In genomic region chr5:33959382-33959781, GRCm38 (mm10) we compare ENCODE assay signal across 20 mouse cellular contexts. TPM values are rescaled to one million over a fixed set of nuclear protein-coding genes. Genes with fewer than 3 reads are reported as not detected.
DNase-seq lines count a peak whose midpoint lies in the region; ATAC-seq and TF ChIP-seq lines count a peak whose summit lies in the region.
"Had no signal": no experiment of that assay in that cellular context is flagged by ENCODE, and none has a peak within 500 bp of the region (broad histone marks: within the 10 kb centered on the region; RNA-seq: fewer than 3 reads in every experiment).

No protein-coding gene starts in this region.

- H3K9ac ChIP-seq in heart, embryonic 11.5 days (ENCODE audit: low read depth, low read length) = no peak overlapping the region
- no peak overlapping the region for H3K9ac ChIP-seq in heart, embryonic 15.5 days
- no peak overlapping the region for H3K9ac ChIP-seq in heart, postnatal 0 days (replicated peaks; ENCODE audit: low read depth, low read length)
- H3K9ac ChIP-seq: forebrain, embryonic 13.5 days; forebrain, postnatal 0 days; hindbrain, embryonic 13.5 days had no signal

- H3K4me2 ChIP-seq in heart, embryonic 11.5 days = no peak overlapping the region
- H3K4me2 ChIP-seq in heart, embryonic 15.5 days = no peak overlapping the region
- no peak overlapping the region for H3K4me2 ChIP-seq in heart, postnatal 0 days (ENCODE audit: low read depth, low read length)
- H3K4me2 ChIP-seq: forebrain, embryonic 13.5 days; hindbrain, embryonic 13.5 days had no signal

- no peaks in the 10 kb centered on the region for H3K4me1 ChIP-seq in heart, embryonic 11.5 days (ENCODE audit: control insufficient read depth, insufficient read depth, low read length)
- no peaks in the 10 kb centered on the region for H3K4me1 ChIP-seq in heart, embryonic 15.5 days (replicated peaks)
- no peaks in the 10 kb centered on the region for H3K4me1 ChIP-seq in heart, embryonic 10.5 days
- peaks cover 14% of the 10 kb centered on the region; the same call in 1 of the 2 replicates for H3K4me1 ChIP-seq in brown adipose tissue, adult 24 weeks (ENCODE audit: control insufficient read depth, insufficient read depth, insufficient read length, low read length)
- H3K4me1 ChIP-seq in heart, postnatal 0 days (ENCODE audit: control insufficient read depth, insufficient read depth) = no peaks in the 10 kb centered on the region
- H3K4me1 ChIP-seq: embryonic facial prominence, embryonic 10.5 days; forebrain, embryonic 13.5 days; hindbrain, embryonic 13.5 days had no signal

- intact Hi-C loops in heart, postnatal 25 days (cut with DNase I) = loop anchor here (10.0 kb wide), 1 partner anchor 195 kb away; no protein-coding TSS in a partner anchor

- no peak for DNase-seq in heart, postnatal 25 days (ENCODE audit: low spot score)
- DNase-seq in heart, embryonic 10.5 days (ENCODE audit: low spot score) = no peak
- DNase-seq in heart, postnatal 0 days (ENCODE audit: low spot score) = peak; percentile 58
- no peak for DNase-seq in cerebellum, postnatal 14 days
- DNase-seq: adrenal gland, postnatal 10 days; cerebellum, adult 18-20 months; cerebellum, adult 9-11 months; forebrain, postnatal 0 days; gastrocnemius, postnatal 14 days; kidney, adult 11 months; kidney, adult 9 months had no signal

- no peaks in the 10 kb centered on the region for H3K27me3 ChIP-seq in heart, embryonic 11.5 days (ENCODE audit: control insufficient read depth, insufficient read depth, low read length)
- no peaks in the 10 kb centered on the region for H3K27me3 ChIP-seq in heart, embryonic 15.5 days
- no peaks in the 10 kb centered on the region for H3K27me3 ChIP-seq in heart, embryonic 10.5 days (ENCODE audit: insufficient read depth, poor library complexity, severe bottlenecking)
- no peaks in the 10 kb centered on the region for H3K27me3 ChIP-seq in heart, postnatal 0 days (ENCODE audit: control insufficient read depth, insufficient read depth, low read length)
- H3K27me3 ChIP-seq: forebrain, embryonic 13.5 days; hindbrain, embryonic 13.5 days had no signal

- 60% methylated on average over 4 of the region's 4 CpGs for WGBS in heart, embryonic 11.5 days (ENCODE audit: insufficient replicate concordance)
- 52% methylated on average over 4 of the region's 4 CpGs for WGBS in heart, embryonic 15.5 days
- 59% methylated on average over 4 of the region's 4 CpGs for WGBS in heart, embryonic 10.5 days
- 48% methylated on average over 4 of the region's 4 CpGs for WGBS in heart, postnatal 0 days

- no peak for TF ChIP-seq CTCF in heart, postnatal 0 days (IDR thresholded peaks at IDR 0.05; ENCODE audit: low read depth)

- no peaks in the 10 kb centered on the region for H3K36me3 ChIP-seq in heart, embryonic 11.5 days (ENCODE audit: control insufficient read depth, insufficient read depth, low read length)
- H3K36me3 ChIP-seq in heart, embryonic 15.5 days = no peaks in the 10 kb centered on the region
- H3K36me3 ChIP-seq in heart, embryonic 10.5 days = no peaks in the 10 kb centered on the region
- H3K36me3 ChIP-seq in heart, postnatal 0 days (replicated peaks; ENCODE audit: control insufficient read depth, insufficient read depth, low read length) = no peaks in the 10 kb centered on the region
- H3K36me3 ChIP-seq: embryonic facial prominence, embryonic 10.5 days; hindbrain, embryonic 13.5 days had no signal

- no peak for ATAC-seq in heart, embryonic 11.5 days (replicated peaks; ENCODE audit: insufficient number of reproducible peaks, low FRiP score, low TSS enrichment)
- peak; percentile 73 for ATAC-seq in heart, embryonic 15.5 days (replicated peaks; ENCODE audit: insufficient number of reproducible peaks, insufficient read depth, low FRiP score, low read depth)
- peak; percentile 71 for ATAC-seq in heart, postnatal 0 days (ENCODE audit: insufficient read depth, low read depth)
- ATAC-seq: forebrain, embryonic 13.5 days; forebrain, postnatal 0 days; hindbrain, postnatal 0 days had no signal

- no peak overlapping the region for H3K4me3 ChIP-seq in heart, embryonic 11.5 days (ENCODE audit: low read depth, low read length)
- H3K4me3 ChIP-seq in heart, embryonic 15.5 days = no peak overlapping the region
- no peak overlapping the region for H3K4me3 ChIP-seq in heart, embryonic 10.5 days
- H3K4me3 ChIP-seq in brown adipose tissue, adult 24 weeks (ENCODE audit: insufficient read depth, low read depth, low read length) = no peak overlapping the region
- no peak overlapping the region for H3K4me3 ChIP-seq in heart, postnatal 0 days (ENCODE audit: low read depth, low read length)
- H3K4me3 ChIP-seq: embryonic facial prominence, embryonic 10.5 days; forebrain, embryonic 13.5 days; hindbrain, embryonic 13.5 days had no signal

- peak overlapping the region; percentile 55; the same call in 1 of the 2 replicates for H3K27ac ChIP-seq in heart, embryonic 11.5 days (ENCODE audit: low read depth, low read length)
- H3K27ac ChIP-seq in heart, embryonic 15.5 days = peak overlapping the region; percentile 57
- H3K27ac ChIP-seq in heart, embryonic 10.5 days = no peak overlapping the region
- peak overlapping the region; percentile 78 for H3K27ac ChIP-seq in brown adipose tissue, adult 24 weeks (replicated peaks; ENCODE audit: low read depth, low read length)
- H3K27ac ChIP-seq in heart, postnatal 0 days (ENCODE audit: low read depth) = peak overlapping the region; percentile 22; the same call in 1 of the 2 replicates
- H3K27ac ChIP-seq: embryonic facial prominence, embryonic 10.5 days; forebrain, embryonic 13.5 days; hindbrain, embryonic 13.5 days; hindbrain, postnatal 0 days had no signal

- TF ChIP-seq EP300 in heart, postnatal 0 days (IDR thresholded peaks at IDR 0.05; ENCODE audit: low read depth) = no peak

- H3K9me3 ChIP-seq in heart, embryonic 11.5 days (replicated peaks; ENCODE audit: control insufficient read depth, low read length) = peaks cover 10% of the 10 kb centered on the region
- no peaks in the 10 kb centered on the region for H3K9me3 ChIP-seq in heart, embryonic 15.5 days (replicated peaks)
- H3K9me3 ChIP-seq in heart, embryonic 10.5 days = peaks cover 8% of the 10 kb centered on the region; the same call in 1 of the 2 replicates
- peaks cover 11% of the 10 kb centered on the region; the same call in 1 of the 2 replicates for H3K9me3 ChIP-seq in heart, postnatal 0 days (replicated peaks; ENCODE audit: control insufficient read depth, low read length)
- H3K9me3 ChIP-seq: hindbrain, embryonic 13.5 days had no signal

RNA-seq across cellular contexts. Expression of gene Nelfa, which starts 23.2 kb away (rescaled TPM):
- 33.9 and 36.0 TPM in 2 replicates for polyA plus RNA-seq in heart, embryonic 11.5 days (2014; fragmentation: Nextera tagmentation; extraction: Ambion mirVana)
- total RNA-seq in heart, postnatal 25 days (2021) = 10 to 100 TPM; 10.1 to 10.2 TPM
- polyA plus RNA-seq in heart, embryonic 15.5 days (2015; fragmentation: Nextera tagmentation; extraction: Ambion mirVana) = 24.6 and 33.9 TPM in 2 replicates
- polyA plus RNA-seq in heart, embryonic 10.5 days (2016; fragmentation: Nextera tagmentation; extraction: Ambion mirVana) = 46.0 and 62.2 TPM in 2 replicates
- 8.4 and 9.2 TPM in 2 replicates for polyA plus RNA-seq in brown adipose tissue, adult 24 weeks (2012; ENCODE audit: insufficient read depth, insufficient read length, missing spikeins)
- 16.1 and 20.6 TPM in 2 replicates for total RNA-seq in heart, postnatal 0 days (2014; rRNA removed; ENCODE audit: low replicate concordance)
- 18.1 and 18.9 TPM in 2 replicates for polyA plus RNA-seq in heart, postnatal 0 days (2015; fragmentation: Nextera tagmentation; extraction: Ambion mirVana)

RNA-seq across cellular contexts. Expression of gene Gm1673, which starts 23.9 kb away (rescaled TPM):
- polyA plus RNA-seq in heart, embryonic 11.5 days (2014; fragmentation: Nextera tagmentation; extraction: Ambion mirVana) = 67.7 and 87.1 TPM in 2 replicates
- total RNA-seq in heart, postnatal 25 days (2021) = 1 to 10 TPM; 2.8 to 3.1 TPM
- 52.9 and 54.1 TPM in 2 replicates for polyA plus RNA-seq in heart, embryonic 15.5 days (2015; fragmentation: Nextera tagmentation; extraction: Ambion mirVana)
- polyA plus RNA-seq in heart, embryonic 10.5 days (2016; fragmentation: Nextera tagmentation; extraction: Ambion mirVana) = 82.7 and 88.8 TPM in 2 replicates
- 2.5 TPM in 1 of 2 replicates, not detected in the other for polyA plus RNA-seq in brown adipose tissue, adult 24 weeks (2012; ENCODE audit: insufficient read depth, insufficient read length, missing spikeins)
- total RNA-seq in heart, postnatal 0 days (2014; rRNA removed; ENCODE audit: low replicate concordance) = 5.6 and 40.2 TPM in 2 replicates
- polyA plus RNA-seq in heart, postnatal 0 days (2015; fragmentation: Nextera tagmentation; extraction: Ambion mirVana) = 37.3 and 40.8 TPM in 2 replicates
- total RNA-seq: gastrocnemius, adult 18-20 months; hematopoietic stem cell, adult 5-6 weeks had no signal

RNA-seq across cellular contexts. Expression of gene Nat8l, which starts 36.4 kb away (rescaled TPM):
- polyA plus RNA-seq in heart, embryonic 11.5 days (2014; fragmentation: Nextera tagmentation; extraction: Ambion mirVana) = 0.17 and 0.35 TPM in 2 replicates
- 1 to 10 TPM; 1.1 TPM for total RNA-seq in heart, postnatal 25 days (2021)
- polyA plus RNA-seq in heart, embryonic 15.5 days (2015; fragmentation: Nextera tagmentation; extraction: Ambion mirVana) = 0.47 and 0.70 TPM in 2 replicates
- polyA plus RNA-seq in heart, embryonic 10.5 days (2016; fragmentation: Nextera tagmentation; extraction: Ambion mirVana) = 0.39 and 0.45 TPM in 2 replicates
- 66.7 and 81.4 TPM in 2 replicates for polyA plus RNA-seq in brown adipose tissue, adult 24 weeks (2012; ENCODE audit: insufficient read depth, insufficient read length, missing spikeins)
- 1.9 and 4.3 TPM in 2 replicates for total RNA-seq in heart, postnatal 0 days (2014; rRNA removed; ENCODE audit: low replicate concordance)
- 0.29 and 0.33 TPM in 2 replicates for polyA plus RNA-seq in heart, postnatal 0 days (2015; fragmentation: Nextera tagmentation; extraction: Ambion mirVana)

Comparison
In these comparisons a context has a peak if more than half of its experiments do, and no peak if none do; other contexts are left out.
1. RNA of gene Gm1673, which starts 23.9 kb away (polyA plus RNA-seq): 82.7 to 88.8 TPM in heart, embryonic 10.5 days, 67.7 to 87.1 TPM in heart, embryonic 11.5 days, 52.9 to 54.1 TPM in heart, embryonic 15.5 days and 37.3 to 40.8 TPM in heart, postnatal 0 days; 2.5 TPM in brown adipose tissue, adult 24 weeks; every median in the first group is over 10 times any median in the second.
2. RNA of gene Nat8l, which starts 36.4 kb away (polyA plus RNA-seq): 66.7 to 81.4 TPM in brown adipose tissue, adult 24 weeks; 0.47 to 0.70 TPM in heart, embryonic 15.5 days, 0.39 to 0.45 TPM in heart, embryonic 10.5 days, 0.29 to 0.33 TPM in heart, postnatal 0 days and 0.17 to 0.35 TPM in heart, embryonic 11.5 days; every median in the first group is over 10 times any median in the second.